In the genomic region with DNA sequence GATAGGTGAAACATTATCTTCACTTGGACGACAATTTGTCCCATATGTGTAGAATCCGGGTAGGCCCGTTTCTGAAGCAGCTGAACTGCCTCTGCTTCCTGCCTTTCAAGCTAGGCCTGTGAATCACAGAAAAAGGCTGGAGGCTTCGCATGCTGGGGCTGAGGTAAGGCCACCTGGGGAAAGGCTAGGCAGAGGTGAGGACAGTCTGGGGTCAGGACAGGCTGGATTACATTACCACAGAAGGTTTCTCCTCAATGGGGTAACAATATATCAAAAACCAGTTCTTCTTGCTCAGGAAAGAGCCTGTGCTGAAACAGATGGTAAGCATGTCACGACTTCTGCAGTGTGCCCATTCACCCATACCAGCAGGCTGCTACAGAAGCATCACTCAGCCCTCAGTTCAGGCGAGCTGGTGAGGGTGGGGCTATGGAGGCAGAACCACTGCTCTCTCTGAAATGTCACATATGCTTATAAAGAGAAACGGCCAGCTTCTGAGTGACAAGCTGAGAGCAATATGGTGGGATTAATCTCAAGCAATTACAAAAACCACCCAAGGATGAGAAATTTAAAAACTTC, we compare ENCODE assay signal across 14 mouse cellular contexts.
DNase-seq lines count a peak whose midpoint lies in the region; ATAC-seq lines count a peak whose summit lies in the region.
"Had no signal": no experiment of that assay in that cellular context is flagged by ENCODE, and none has a peak within 500 bp of the region (broad histone marks: within the 10 kb centered on the region; RNA-seq: fewer than 3 reads in every experiment).

No protein-coding gene starts in this region.

- H3K9ac ChIP-seq in hindbrain, embryonic 12.5 days = no peak overlapping the region
- 0 out of 2 replicates have a peak overlapping the region, but pooled peaks have one; percentile 2 for H3K9ac ChIP-seq in midbrain, embryonic 12.5 days (replicated peaks)
- H3K9ac ChIP-seq in midbrain, embryonic 13.5 days (replicated peaks) = no peak overlapping the region
- H3K9ac ChIP-seq in forebrain, embryonic 12.5 days = no peak overlapping the region
- no peak overlapping the region for H3K9ac ChIP-seq in stomach, embryonic 16.5 days (ENCODE audit: low read length)
- H3K9ac ChIP-seq: heart, embryonic 13.5 days; liver, embryonic 14.5 days had no signal

- no peak for ATAC-seq in hindbrain, embryonic 12.5 days (ENCODE audit: low FRiP score)
- no peak for ATAC-seq in midbrain, embryonic 12.5 days (ENCODE audit: low FRiP score, low read depth)
- ATAC-seq in midbrain, embryonic 13.5 days = no peak
- no peak for ATAC-seq in forebrain, embryonic 12.5 days (ENCODE audit: low FRiP score)
- ATAC-seq in stomach, embryonic 16.5 days (ENCODE audit: insufficient read depth, low FRiP score) = peak; percentile 40; the same call in 1 of the 2 replicates

- H3K27me3 ChIP-seq in hindbrain, embryonic 10.5 days (ENCODE audit: insufficient read depth, poor library complexity, severe bottlenecking) = no peaks in the 10 kb centered on the region
- no peaks in the 10 kb centered on the region for H3K27me3 ChIP-seq in hindbrain, embryonic 12.5 days
- no peaks in the 10 kb centered on the region for H3K27me3 ChIP-seq in midbrain, embryonic 12.5 days
- no peaks in the 10 kb centered on the region for H3K27me3 ChIP-seq in midbrain, embryonic 13.5 days
- H3K27me3 ChIP-seq in forebrain, embryonic 12.5 days = no peaks in the 10 kb centered on the region
- H3K27me3 ChIP-seq in stomach, embryonic 16.5 days (ENCODE audit: control insufficient read depth, insufficient read depth, low read length) = no peaks in the 10 kb centered on the region
- H3K27me3 ChIP-seq: heart, embryonic 13.5 days had no signal

- no peaks in the 10 kb centered on the region for H3K36me3 ChIP-seq in hindbrain, embryonic 10.5 days
- no peaks in the 10 kb centered on the region for H3K36me3 ChIP-seq in hindbrain, embryonic 12.5 days
- H3K36me3 ChIP-seq in midbrain, embryonic 12.5 days = no peaks in the 10 kb centered on the region
- no peaks in the 10 kb centered on the region for H3K36me3 ChIP-seq in midbrain, embryonic 13.5 days
- H3K36me3 ChIP-seq in forebrain, embryonic 12.5 days (replicated peaks) = no peaks in the 10 kb centered on the region
- no peaks in the 10 kb centered on the region for H3K36me3 ChIP-seq in stomach, embryonic 16.5 days (ENCODE audit: control insufficient read depth, insufficient read depth, low read length)
- H3K36me3 ChIP-seq: G1E; heart, embryonic 13.5 days had no signal

- H3K4me1 ChIP-seq in hindbrain, embryonic 10.5 days (replicated peaks) = peaks cover 11% of the 10 kb centered on the region
- peaks cover 10% of the 10 kb centered on the region for H3K4me1 ChIP-seq in hindbrain, embryonic 12.5 days
- peaks cover 5% of the 10 kb centered on the region; the same call in 1 of the 2 replicates for H3K4me1 ChIP-seq in midbrain, embryonic 12.5 days
- 0 out of 2 replicates have a peak, but pooled peaks cover 8% of the 10 kb centered on the region for H3K4me1 ChIP-seq in midbrain, embryonic 13.5 days (replicated peaks)
- H3K4me1 ChIP-seq in forebrain, embryonic 12.5 days = peaks cover 11% of the 10 kb centered on the region
- peaks cover 3% of the 10 kb centered on the region; the same call in 1 of the 2 replicates for H3K4me1 ChIP-seq in stomach, embryonic 16.5 days (ENCODE audit: control insufficient read depth, insufficient read depth, low read length)

- no peak overlapping the region for H3K4me2 ChIP-seq in hindbrain, embryonic 12.5 days (replicated peaks)
- no peak overlapping the region for H3K4me2 ChIP-seq in midbrain, embryonic 12.5 days (replicated peaks)
- H3K4me2 ChIP-seq in midbrain, embryonic 13.5 days (replicated peaks) = no peak overlapping the region
- H3K4me2 ChIP-seq in forebrain, embryonic 12.5 days = no peak overlapping the region
- no peak overlapping the region for H3K4me2 ChIP-seq in stomach, embryonic 16.5 days (ENCODE audit: low read depth, low read length)
- H3K4me2 ChIP-seq: heart, embryonic 13.5 days had no signal

- no peak overlapping the region for H3K4me3 ChIP-seq in hindbrain, embryonic 10.5 days
- no peak overlapping the region for H3K4me3 ChIP-seq in hindbrain, embryonic 12.5 days
- no peak overlapping the region for H3K4me3 ChIP-seq in midbrain, embryonic 12.5 days
- H3K4me3 ChIP-seq in midbrain, embryonic 13.5 days (replicated peaks) = no peak overlapping the region
- no peak overlapping the region for H3K4me3 ChIP-seq in forebrain, embryonic 12.5 days (replicated peaks)
- H3K4me3 ChIP-seq in stomach, embryonic 16.5 days (replicated peaks; ENCODE audit: low read length) = no peak overlapping the region
- H3K4me3 ChIP-seq: heart, embryonic 13.5 days had no signal

- WGBS in hindbrain, embryonic 10.5 days = 56% methylated on average over 7 of the region's 7 CpGs
- WGBS in hindbrain, embryonic 12.5 days = 47% methylated on average over 7 of the region's 7 CpGs
- WGBS in midbrain, embryonic 12.5 days = 72% methylated on average over 7 of the region's 7 CpGs
- WGBS in midbrain, embryonic 13.5 days = 65% methylated on average over 7 of the region's 7 CpGs
- WGBS in forebrain, embryonic 12.5 days = 66% methylated on average over 7 of the region's 7 CpGs
- 59% methylated on average over 7 of the region's 7 CpGs for WGBS in stomach, embryonic 16.5 days

- DNase-seq in hindbrain, embryonic 10.5 days (ENCODE audit: low spot score) = peak; percentile 33
- no peak for DNase-seq in urinary bladder, postnatal 25 days (ENCODE audit: low spot score)
- no peak for DNase-seq in cerebellum, postnatal 14 days
- DNase-seq: B cell, adult 2 months; kidney, postnatal 14 days; midbrain, embryonic 14.5 days had no signal

- no peaks in the 10 kb centered on the region for H3K9me3 ChIP-seq in hindbrain, embryonic 10.5 days
- no peaks in the 10 kb centered on the region for H3K9me3 ChIP-seq in hindbrain, embryonic 12.5 days (replicated peaks)
- H3K9me3 ChIP-seq in midbrain, embryonic 12.5 days = no peaks in the 10 kb centered on the region
- no peaks in the 10 kb centered on the region for H3K9me3 ChIP-seq in midbrain, embryonic 13.5 days
- H3K9me3 ChIP-seq in forebrain, embryonic 12.5 days = no peaks in the 10 kb centered on the region
- H3K9me3 ChIP-seq in stomach, embryonic 16.5 days (replicated peaks; ENCODE audit: control insufficient read depth, low read length) = no peaks in the 10 kb centered on the region
- H3K9me3 ChIP-seq: G1E; heart, embryonic 13.5 days had no signal

- H3K27ac ChIP-seq in hindbrain, embryonic 10.5 days = no peak overlapping the region
- no peak overlapping the region for H3K27ac ChIP-seq in hindbrain, embryonic 12.5 days
- no peak overlapping the region for H3K27ac ChIP-seq in midbrain, embryonic 12.5 days (replicated peaks)
- H3K27ac ChIP-seq in midbrain, embryonic 13.5 days = no peak overlapping the region
- H3K27ac ChIP-seq in forebrain, embryonic 12.5 days = peak overlapping the region; percentile 46; the same call in 1 of the 2 replicates
- peak overlapping the region; percentile 24; the same call in 1 of the 2 replicates for H3K27ac ChIP-seq in stomach, embryonic 16.5 days (ENCODE audit: low read length)
- H3K27ac ChIP-seq: heart, embryonic 13.5 days; liver, embryonic 14.5 days had no signal

Comparison
In these comparisons a context has a peak if more than half of its experiments do, and no peak if none do; other contexts are left out.
1. H3K27ac ChIP-seq: peak in forebrain, embryonic 12.5 days (single experiment) and stomach, embryonic 16.5 days (single experiment); none in hindbrain, embryonic 10.5 days (single experiment), hindbrain, embryonic 12.5 days (single experiment), midbrain, embryonic 12.5 days (single experiment) and midbrain, embryonic 13.5 days (single experiment).